Mouse (Mus musculus) thymus, adult 2 months (tissue): ENCODE data around the gene Pmepa1. TPM values are rescaled to one million over a fixed set of nuclear protein-coding genes. Genes with fewer than 3 reads are reported as not detected.

Experiments used
- DNase-seq: peaks from one replicate; pipeline ENCODE4 v3.0.0; 2021
- H3K27ac ChIP-seq: fragments of 200-500 bp; 2 replicates; pipeline ENCODE4 v1.5.1; 2012; ENCODE audit warnings: low read length, control low read depth; ENCODE audit not compliant: control insufficient read depth, insufficient read depth
- H3K27me3 ChIP-seq: fragments of 200-500 bp; 2 replicates; pipeline ENCODE4 v1.6.1; 2012; ENCODE audit warnings: mild to moderate bottlenecking, low read length, moderate library complexity, mixed read lengths; ENCODE audit not compliant: control insufficient read depth, insufficient read depth
- H3K36me3 ChIP-seq: fragments of 200-500 bp; 2 replicates; pipeline ENCODE4 v1.6.1; 2012; ENCODE audit warnings: mild to moderate bottlenecking, low read length, moderate library complexity; ENCODE audit not compliant: control insufficient read depth, insufficient read depth
- H3K4me1 ChIP-seq: fragments of 200-500 bp; replicated peaks from 2 replicates; pipeline ENCODE4 v1.6.1; 2012; ENCODE audit warnings: low read length; ENCODE audit not compliant: control insufficient read depth, insufficient read depth
- H3K4me3 ChIP-seq: fragments of 200-500 bp; 2 replicates; pipeline ENCODE4 v1.5.1; 2012; ENCODE audit warnings: mild to moderate bottlenecking, low read length, control low read depth, moderate library complexity; ENCODE audit not compliant: control insufficient read depth, insufficient read depth
- CTCF ChIP-seq: fragments of 200-500 bp; IDR thresholded peaks from 2 replicates; pipeline ENCODE4 v1.5.1; 2012; ENCODE audit warnings: mild to moderate bottlenecking, control low read depth, low read length, moderate library complexity, borderline replicate concordance; ENCODE audit not compliant: control insufficient read depth, poor library complexity, insufficient read depth; ENCODE audit errors: extremely low read depth
- POLR2A ChIP-seq: fragments of 200-500 bp; IDR thresholded peaks from 2 replicates; pipeline ENCODE4 v1.6.1; 2012; ENCODE audit warnings: mild to moderate bottlenecking, low read length, control low read depth, moderate library complexity; ENCODE audit not compliant: control insufficient read depth, poor library complexity, insufficient read depth; ENCODE audit errors: extremely low read depth
- WGBS: fragments of 180-500 bp; shearing (Covaris S2); methylation state at CpG from one replicate; pipeline ENCODE4 v1.1.7; 2018; 5-methylcytosine and 5-hydroxymethylcytosine counted together
- polyA plus RNA-seq: library from polyadenylated mRNA; depleted of rRNA; stranded (reverse); fragments of >200 nt; gene quantifications from 2 replicates; pipeline ENCODE4 v1.2.3, GENCODE M21; 2012

The Pmepa1 gene
- polyA plus RNA-seq, 1 experiment, result 68.7 TPM

GRCm38 (mm10) chr2:173248822-173249221 is 27.5 kb downstream of the Pmepa1 start:
- 91% methylated on average over 7 of the region's 7 CpGs for WGBS
- Histone ChIP-seq H3K4me3 (no peak overlapping the region), H3K27ac (no peak overlapping the region), H3K4me1 (peaks cover 30% of the 10 kb centered on the region), H3K27me3 (no peaks in the 10 kb centered on the region), H3K36me3 (no peaks in the 10 kb centered on the region)
- DNase-seq, result no peak
- TF ChIP-seq CTCF, result no peak
- no peak for TF ChIP-seq POLR2A

GRCm38 (mm10) chr2:173247911-173248310 is 28.4 kb downstream of the Pmepa1 start:
- 88% methylated on average over 2 of the region's 2 CpGs for WGBS
- Histone ChIP-seq H3K4me1 (peaks cover 34% of the 10 kb centered on the region), H3K27ac (no peak overlapping the region), H3K27me3 (no peaks in the 10 kb centered on the region), H3K4me3 (no peak overlapping the region), H3K36me3 (no peaks in the 10 kb centered on the region)
- no peak for DNase-seq
- no peak for TF ChIP-seq CTCF
- TF ChIP-seq POLR2A, result no peak

GRCm38 (mm10) chr2:173247197-173247596 is 29.1 kb downstream of the Pmepa1 start:
- Histone ChIP-seq H3K27ac (no peak overlapping the region), H3K4me3 (no peak overlapping the region), H3K36me3 (no peaks in the 10 kb centered on the region), H3K27me3 (no peaks in the 10 kb centered on the region), H3K4me1 (peaks cover 34% of the 10 kb centered on the region)
- no peak for DNase-seq
- WGBS, result 76% methylated on average over 2 of the region's 2 CpGs
- TF ChIP-seq POLR2A, result no peak
- no peak for TF ChIP-seq CTCF

GRCm38 (mm10) chr2:173246688-173247087 is 29.6 kb downstream of the Pmepa1 start:
- WGBS, result 56% methylated on average over 8 of the region's 8 CpGs
- no peaks in the 10 kb centered on the region for H3K36me3 ChIP-seq
- no peak for DNase-seq
- no peak overlapping the region for H3K27ac ChIP-seq
- H3K4me3 ChIP-seq, result no peak overlapping the region
- TF ChIP-seq POLR2A, result no peak
- no peak for TF ChIP-seq CTCF
- H3K4me1 ChIP-seq, result peaks cover 34% of the 10 kb centered on the region
- H3K27me3 ChIP-seq, result no peaks in the 10 kb centered on the region

- Histone ChIP-seq H3K27ac (no peak overlapping the region), H3K4me1 (peaks cover 27% of the 10 kb centered on the region), H3K4me3 (no peak overlapping the region), H3K27me3 (no peaks in the 10 kb centered on the region), H3K36me3 (no peaks in the 10 kb centered on the region)
- DNase-seq, result no peak
- no peak for TF ChIP-seq CTCF
- TF ChIP-seq POLR2A, result no peak
- WGBS, result 92% methylated on average over 20 of the region's 20 CpGs
These were observed 31.1 kb downstream of the Pmepa1 start for GRCm38 (mm10) chr2:173245258-173245657.

- Histone ChIP-seq H3K4me3 (no peak overlapping the region), H3K36me3 (no peaks in the 10 kb centered on the region), H3K4me1 (peaks cover 24% of the 10 kb centered on the region), H3K27ac (no peak overlapping the region), H3K27me3 (no peaks in the 10 kb centered on the region)
- DNase-seq, result no peak
- 94% methylated on average over 3 of the region's 3 CpGs for WGBS
- no peak for TF ChIP-seq CTCF
- TF ChIP-seq POLR2A, result no peak
These were observed 32.2 kb downstream of the Pmepa1 start for GRCm38 (mm10) chr2:173244108-173244507.

DNA sequence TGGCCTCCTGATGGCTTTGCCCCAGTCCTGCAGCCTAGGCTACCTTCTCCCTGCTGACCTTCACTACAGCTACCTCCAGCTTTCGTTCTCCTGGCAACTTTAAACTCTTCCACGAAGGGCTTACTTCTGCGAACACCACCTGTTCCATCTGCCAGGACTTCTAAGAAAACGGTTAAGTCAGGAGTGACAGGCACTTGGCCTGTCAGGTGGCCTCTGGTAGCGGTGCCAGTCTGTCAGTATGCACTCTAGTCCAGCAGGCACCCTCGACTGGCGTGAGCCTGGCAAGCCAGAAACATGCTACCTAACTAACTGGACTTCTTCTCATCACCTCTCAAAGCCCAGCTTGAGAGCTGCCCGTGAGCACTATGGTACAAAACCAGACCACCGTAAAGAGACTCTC is 32.7 kb downstream of the Pmepa1 start:
- Histone ChIP-seq H3K27ac (no peak overlapping the region), H3K27me3 (no peaks in the 10 kb centered on the region), H3K4me3 (no peak overlapping the region), H3K36me3 (no peaks in the 10 kb centered on the region), H3K4me1 (peaks cover 24% of the 10 kb centered on the region)
- 35% methylated on average over 9 of the region's 9 CpGs for WGBS
- TF ChIP-seq POLR2A (no peak), CTCF (no peak)
- DNase-seq, result no peak

DNA sequence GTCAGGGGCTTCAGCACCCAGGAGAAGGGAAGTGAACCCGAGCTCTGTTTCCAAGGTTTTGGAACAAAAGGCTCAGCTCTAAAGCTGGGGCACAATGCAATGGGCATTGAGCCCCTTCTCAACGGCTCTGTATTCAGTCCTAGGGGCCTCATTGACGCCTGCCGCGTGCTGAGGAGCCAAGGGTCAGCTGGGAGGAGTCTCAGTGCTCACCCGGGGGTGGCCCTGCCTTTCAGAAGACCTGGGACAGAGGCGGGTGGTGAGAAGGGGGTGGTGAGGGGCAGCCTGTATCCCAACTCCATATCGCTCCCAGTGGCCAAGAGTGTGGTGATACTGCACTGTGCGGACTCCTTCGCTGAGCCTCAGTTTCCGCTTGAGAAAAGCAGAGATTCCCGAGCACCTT is 33.5 kb downstream of the Pmepa1 start:
- no peaks in the 10 kb centered on the region for H3K27me3 ChIP-seq
- H3K4me3 ChIP-seq, result no peak overlapping the region
- H3K36me3 ChIP-seq, result no peaks in the 10 kb centered on the region
- WGBS, result 89% methylated on average over 12 of the region's 12 CpGs
- H3K4me1 ChIP-seq, result peaks cover 24% of the 10 kb centered on the region
- no peak for DNase-seq
- TF ChIP-seq CTCF, result no peak
- no peak for TF ChIP-seq POLR2A
- H3K27ac ChIP-seq, result no peak overlapping the region
